Mouse (Mus musculus): Measurements from ENCODE around the gene Tmem80.

Gene Tmem80

DNA sequence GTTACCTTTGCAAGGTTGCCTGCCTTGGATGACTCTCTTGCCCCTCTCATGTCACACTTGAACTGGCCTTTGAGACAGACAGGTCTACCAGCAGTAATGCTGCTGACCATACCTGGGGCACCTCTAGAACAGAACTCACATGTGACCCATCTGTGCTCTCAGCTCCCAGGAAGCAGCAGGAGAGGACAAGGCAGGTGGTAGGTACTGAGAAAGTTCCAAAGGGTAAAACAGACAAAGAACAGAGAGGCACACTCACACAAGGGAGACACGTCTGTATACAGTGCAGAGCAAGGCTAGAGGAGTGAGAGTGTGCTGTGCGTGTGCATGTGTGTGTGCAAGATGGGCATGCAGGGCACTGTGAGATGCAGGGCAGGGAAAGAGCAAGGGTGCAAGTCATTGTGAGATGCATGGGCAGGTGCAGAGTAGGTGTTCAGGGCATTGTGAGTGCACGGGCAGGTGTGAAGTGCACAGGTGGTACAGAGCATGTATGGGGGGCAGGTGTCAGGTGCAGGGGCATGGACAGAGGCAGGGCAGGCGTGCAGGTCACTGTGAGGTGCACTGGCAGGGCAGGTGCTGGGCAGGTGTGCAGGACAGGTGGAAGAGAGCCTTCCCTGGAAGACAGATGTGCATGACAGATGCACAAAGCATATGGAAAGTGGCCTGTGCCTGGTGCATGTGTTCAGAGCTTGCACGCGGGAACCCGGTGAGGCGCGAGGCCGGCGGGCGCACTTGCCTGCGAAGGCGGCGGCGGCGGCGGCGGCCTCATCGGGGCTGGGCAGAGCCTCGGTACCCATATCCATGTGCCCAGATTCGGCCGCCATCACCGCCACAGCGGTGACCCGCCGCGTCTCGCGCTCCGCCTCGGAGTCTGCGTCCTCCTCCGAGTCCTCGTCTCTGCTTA, 743 bp upstream of the Tmem80 start:
- no peak for DNase-seq

DNA sequence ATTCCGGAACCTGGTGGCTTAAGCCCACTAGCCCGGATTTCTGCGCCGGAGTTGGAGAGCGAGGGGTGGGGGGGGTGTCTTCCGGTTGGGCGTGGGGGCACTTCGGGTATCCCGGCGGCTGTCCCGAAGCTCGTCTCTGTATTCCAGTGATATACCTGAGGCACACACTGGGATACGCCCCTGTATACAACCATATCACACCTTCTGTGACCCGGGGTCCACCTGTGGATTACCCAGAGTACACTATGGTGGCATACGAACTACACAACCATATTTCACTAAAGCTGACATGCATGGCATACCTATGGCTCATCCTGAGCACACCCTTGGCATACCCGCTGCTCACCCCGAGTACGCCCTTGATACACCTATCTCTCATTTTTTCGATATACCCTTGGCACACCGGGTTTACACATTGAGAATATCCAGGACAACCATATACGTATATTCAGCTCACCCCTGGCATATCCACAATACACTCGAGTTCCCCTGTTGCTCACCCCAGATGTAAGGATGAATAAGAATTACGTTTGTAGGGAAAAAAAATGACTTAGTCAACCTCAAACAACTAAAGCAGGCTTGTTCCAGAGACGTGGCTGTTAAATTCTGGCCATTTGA, 943 bp downstream of the Tmem80 start:
- DNase-seq: no peak

DNA sequence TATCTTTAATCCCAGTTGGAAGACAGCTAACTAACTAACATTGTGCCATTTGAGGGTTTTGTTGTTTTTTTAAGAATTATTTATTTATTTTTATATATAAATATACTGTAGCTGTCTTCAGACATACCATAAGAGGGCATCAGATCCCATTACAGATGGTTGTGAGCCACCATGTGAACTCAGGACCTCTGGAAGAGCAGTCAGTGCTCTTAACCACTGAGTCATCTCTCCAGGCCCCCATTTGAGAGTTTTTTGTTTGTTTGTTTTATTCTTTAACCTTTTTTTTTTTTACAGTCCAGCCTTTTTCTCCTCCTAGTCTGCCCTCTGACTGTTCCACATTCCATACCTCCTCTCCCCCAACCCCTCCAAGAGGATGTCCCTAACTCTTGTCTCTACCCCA, 3.2 kb downstream of the Tmem80 start:
- DNase-seq: no peak

DNA sequence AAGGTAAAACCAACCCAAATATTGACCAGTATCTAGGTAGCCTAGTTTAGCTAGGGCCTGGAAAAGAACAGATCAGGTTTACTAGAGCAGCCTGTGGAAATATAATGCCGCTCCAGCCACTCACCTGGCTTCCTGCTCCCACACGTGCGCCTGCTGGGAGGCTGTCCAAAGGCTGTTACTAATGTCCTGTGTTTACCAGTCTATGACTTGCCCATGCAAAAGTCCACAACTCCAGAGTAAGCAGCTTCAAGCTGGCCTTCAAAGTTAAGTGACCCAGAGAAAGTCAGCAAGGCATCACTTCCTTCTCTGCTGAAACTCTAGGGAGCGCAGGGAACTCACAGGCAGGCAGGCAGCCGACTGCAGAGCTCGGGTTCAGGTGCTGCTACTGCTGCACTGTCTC, 4.5 kb downstream of the Tmem80 start:
- DNase-seq: no peak

DNA sequence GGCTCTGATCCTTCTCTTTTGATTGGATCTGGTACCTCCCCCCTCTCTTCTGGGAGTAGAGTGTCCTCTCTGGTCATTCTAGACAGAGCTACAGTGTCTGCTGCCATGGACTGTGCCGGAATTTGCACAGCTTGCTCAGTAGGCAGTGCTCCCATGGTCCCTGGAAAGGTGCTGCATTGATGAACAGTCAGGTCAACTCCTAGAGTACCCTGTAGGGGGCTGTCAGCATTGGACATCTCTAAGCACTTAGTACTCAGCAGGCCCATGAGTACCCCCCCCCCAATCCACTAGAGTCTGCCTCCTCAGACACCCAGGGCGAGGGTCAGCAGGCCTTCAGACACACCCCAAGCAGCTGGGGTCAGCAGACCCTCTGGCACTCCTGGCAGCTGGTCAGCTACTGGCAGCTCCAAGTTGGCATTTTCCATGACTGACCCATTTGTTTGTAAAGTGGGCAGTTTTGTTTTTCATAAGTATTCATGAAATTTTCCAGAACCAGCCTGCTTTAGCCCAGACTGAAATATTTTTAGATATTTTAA, 7.6 kb downstream of the Tmem80 start:
- DNase-seq: peak in 1 of 2 experiments; percentile 45

DNA sequence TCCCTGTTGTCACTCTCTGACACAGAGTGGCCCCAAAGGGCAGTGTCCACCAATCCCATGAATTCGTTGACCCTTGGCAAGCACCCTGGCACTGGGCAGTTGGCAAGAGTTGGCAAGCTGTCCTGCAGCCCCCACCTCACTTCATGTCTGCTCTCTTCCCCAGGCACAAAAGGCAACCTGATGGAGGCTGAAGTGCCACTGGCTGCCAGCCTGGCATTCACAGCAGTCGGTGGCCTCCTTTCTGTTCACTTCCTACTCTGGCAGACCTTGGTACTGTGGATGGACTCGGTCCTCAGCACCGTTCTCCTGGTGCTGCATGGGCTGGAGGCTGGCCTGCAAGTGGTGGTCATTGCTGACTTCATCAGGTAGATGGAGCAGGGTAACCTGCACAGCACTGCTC, 8.1 kb downstream of the Tmem80 start:
- DNase-seq: peak; percentile 68 to 74

DNA sequence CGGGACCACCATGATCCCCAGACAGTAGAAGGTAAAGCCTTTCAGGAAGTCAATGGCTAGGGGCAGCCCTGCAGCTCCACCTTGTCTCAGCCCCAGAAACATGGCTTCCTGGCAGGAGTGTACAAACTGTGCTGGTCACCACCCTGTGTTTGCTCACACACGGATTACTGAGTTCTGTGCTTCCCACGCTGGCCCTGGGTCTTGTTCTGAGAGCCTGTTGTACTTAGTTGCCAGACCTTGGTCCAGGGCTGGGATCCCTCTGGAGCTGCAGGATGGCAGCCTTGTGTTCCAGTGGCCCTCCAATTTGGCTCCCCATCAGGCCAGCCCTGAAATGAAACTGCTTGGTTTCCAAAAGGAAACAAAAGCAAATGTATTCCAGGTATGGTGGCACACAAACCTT, 8.8 kb downstream of the Tmem80 start:
- no peak for DNase-seq

DNA sequence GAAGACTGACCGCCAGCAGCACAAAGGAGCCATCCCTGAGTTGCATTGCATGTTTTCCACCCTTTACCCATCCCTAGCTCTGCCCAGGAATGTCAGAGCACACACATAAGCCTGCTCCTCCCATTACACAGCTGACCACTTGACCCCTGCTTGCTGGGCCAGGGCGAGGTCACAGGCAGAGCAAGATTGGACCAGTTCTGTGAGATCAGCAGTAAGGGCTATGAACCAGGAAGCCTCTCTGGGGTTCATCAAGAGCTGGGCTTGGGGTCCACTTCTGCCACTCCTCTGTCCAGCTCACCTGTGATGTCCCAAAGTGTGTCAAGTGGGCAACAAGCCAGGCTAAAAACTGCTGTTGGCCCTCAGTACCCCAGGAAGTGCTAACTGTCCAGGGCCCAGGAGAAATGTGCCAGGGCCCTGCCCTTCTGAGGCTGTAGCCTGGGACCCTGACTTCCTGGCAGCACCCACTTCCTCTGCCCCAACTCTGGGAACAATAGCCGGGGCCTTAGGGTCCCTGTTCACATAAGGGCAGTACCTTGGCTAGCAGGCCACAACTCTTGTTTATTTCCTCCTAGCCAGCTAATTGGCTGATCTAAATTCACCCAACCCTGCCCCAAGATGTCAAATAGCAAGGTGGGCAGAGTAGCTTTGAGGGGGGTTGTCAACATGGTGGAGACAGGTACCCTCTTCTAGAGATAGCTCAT, 10.3 kb downstream of the Tmem80 start:
- no peak for DNase-seq

DNA sequence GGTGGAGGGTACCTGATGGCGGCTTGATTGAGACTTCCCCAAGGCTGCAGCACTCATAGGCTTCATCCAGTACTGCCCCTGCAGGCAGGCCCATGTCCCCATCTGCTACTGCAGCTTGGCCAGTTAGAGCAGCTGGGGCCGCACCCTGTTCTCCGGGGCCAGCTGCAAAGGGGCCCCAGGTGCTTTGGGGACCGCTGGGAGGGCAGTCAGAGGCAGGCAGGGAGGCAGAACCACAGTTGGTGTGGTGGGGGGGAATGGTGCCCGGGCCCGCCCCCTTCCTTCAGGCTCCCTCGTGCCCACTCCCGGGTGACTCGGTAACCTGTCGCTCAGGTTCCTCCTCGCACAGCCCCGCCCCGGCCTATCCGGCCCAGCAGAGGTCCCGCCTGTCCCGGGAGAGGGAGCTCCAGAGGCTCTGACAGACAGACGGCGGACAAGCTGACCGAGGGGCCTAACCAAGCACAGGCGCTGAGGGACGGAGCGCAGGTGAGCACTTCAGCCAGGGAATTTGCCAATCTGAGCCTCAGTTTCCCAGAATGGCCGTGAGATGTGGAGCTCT, 11.1 kb downstream of the Tmem80 start, which contains the start of gene Eps8l2:
Gene Eps8l2 (plus strand): TSS at position 305 of the 556 bp plus-strand sequence.
- DNase-seq: no peak

DNA sequence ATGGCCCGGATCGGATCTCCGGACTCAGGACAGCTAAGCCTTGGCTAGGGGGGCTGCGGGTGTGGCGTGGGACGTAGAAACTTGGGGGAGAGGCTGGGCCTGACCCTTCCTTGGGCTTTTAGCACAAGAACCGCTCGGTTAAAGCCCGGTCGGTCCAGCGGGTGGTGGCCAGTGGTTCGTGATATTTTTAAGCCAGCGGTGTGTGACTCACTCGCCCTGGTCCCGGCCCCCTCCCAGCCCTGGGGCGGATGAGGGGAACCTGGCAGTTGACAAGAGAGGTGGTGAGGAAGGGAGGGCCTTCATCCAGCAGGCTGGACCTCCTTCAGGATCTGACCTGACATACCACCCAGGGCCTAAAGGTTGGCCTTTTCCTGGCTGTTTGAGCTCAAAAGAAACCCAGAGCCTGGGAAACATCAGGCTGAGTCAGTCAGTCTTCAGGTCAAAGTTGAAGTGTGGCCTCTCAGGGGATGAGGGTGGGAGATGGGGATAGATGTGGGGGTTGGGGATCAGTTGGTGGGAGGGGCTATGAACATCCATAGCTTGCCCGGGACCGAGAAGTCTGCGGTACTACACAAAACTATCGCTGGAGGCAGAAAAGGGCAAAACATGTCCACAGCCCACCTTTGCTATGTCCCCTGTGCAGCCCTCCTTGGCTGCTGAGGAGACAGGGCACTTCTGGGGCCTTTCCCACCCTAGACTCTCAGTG, 11.8 kb downstream of the Tmem80 start:
- no peak for DNase-seq

DNA sequence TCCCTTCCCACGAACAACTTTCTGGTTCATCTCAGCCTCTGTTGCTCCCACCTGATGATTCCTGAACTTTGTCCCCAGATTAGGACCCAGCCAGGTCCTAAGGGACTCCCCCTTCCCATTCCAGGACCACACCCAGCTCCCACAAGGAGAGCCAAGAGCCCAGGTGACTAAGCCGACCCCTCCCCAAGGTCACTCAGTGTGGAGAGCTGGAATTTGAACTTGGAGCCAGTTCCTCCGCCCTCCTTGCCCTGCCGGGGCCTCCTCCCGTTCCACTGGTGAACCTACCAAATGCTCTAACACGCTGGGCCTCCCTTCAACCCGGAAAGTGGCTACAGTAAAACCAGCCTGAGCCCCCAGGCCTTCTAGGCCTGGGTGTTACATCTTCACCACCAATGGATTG, 12.5 kb downstream of the Tmem80 start:
- no peak for DNase-seq

DNA sequence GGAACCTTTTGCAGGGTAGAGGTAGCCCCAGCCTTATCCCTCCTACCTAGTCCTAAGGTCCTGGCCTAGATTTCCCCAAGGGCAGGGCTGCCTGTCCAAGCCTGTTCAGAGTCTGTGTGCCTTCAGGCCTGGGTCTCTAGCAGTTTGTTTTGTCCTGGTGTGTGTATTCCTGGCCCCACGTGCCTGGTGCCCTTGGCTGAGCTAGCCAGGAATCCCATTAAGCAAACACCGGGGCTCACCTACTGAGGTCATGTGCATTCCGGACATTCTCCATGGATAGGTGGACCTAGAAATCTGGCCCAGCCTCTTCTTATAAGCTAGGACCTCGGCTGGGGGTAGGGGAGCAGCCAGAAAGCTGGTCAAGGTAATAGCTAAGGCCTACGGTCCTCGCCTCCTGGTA, 12.9 kb downstream of the Tmem80 start:
- no peak for DNase-seq

DNA sequence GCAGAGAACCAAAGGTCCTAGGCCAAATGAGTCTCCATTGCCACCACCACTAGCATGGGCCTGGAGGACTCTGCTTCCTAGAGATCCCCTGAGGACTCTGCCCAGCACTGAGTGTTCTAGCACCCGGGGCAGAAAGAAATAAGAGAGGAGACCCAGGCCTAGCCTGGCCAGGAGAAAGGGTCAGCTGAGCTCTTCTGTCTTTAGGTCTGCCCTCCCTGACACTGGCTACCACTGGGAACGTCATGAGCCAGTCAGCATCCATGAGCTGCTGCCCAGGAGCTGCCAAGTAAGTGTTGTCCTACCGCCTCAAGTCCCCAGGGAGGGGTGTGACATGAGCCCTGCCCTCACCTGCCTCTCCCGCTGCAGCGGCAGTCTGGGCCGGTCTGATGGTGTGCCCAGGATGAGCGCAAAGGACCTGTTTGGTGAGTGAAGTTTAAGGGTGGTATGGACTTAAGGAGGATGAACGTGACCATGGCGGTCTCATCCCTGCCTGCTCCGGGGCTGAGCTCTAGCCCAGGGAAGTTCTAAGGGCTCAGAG, 14.2 kb downstream of the Tmem80 start:
- no peak for DNase-seq

DNA sequence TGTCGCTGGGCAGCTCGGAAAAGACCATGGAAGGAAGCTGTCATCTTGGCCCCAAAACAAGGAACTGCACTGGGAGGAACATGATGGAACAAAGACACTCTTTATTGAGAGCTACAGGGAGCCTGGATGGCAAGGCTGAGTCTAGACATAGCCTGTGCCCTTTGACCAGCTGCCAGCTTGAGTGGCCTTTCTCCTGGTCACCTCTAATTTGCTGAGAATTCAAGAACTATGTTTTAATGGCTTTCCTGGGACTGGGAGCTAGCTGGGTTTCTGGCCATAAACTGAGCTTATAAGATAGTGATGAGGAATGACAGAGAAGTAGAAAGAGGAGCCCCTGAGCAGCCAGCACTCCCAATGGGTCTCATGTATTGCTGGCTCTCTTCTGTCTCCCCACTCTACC, 15.7 kb downstream of the Tmem80 start:
- DNase-seq: no peak

DNA sequence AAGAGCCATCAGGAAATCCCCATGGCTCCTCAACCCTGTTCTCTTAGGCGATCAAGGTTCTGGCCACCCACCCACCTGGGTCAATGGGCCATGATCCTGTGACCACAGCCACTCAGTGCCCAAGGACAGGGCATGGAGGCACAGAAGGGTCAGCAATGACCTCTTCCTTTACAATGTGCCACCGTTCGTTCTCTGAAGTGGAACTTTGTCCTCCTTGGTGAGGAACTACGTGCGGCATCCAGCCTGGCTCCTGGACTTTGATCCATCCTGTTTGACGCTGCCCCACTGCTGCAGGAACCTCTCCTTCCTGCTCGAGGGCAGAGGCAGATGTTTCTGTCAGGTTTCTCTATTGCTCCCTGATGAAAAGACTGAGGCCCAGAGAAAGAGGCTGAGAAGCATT, 16.2 kb downstream of the Tmem80 start:
- DNase-seq: no peak

DNA sequence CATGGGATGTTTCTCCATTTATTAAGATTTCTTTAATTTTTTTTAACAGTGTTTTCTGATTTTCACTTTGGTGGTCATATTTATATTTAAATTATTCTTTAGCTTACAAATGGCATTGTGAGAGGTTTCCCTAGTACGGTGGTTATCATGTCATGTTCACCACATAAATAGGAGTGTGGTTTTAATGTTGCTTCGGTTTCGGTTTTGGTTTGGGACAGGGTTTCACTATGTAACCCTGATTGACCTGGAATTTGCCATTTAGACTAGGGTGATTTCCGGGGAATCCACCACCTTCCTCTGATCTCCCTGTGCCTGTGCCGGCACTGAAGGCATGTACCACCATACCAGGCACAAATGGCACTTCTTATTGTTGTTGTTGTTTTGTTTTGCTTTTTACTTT, 17.2 kb downstream of the Tmem80 start:
- DNase-seq: no peak

DNA sequence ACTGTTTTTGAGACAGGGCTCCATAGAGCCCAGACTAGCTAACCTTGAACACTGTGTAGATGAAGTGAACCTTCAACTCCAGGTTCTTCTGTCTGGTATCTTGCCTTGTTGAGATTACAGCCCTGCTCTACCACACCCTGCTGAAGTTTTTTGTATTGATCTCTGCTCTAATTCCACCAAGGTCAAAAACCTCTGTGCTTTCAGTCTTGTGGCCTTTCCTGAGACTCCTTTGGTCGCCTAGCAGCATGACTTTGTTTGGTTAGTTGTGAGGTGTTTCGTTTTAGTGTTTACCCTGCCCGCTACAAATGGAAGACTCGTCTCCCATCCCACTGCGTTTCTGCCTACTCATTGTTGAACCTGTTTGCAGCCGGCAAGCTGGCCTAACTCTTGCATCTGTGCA, 23.5 kb downstream of the Tmem80 start:
- DNase-seq: no peak

DNA sequence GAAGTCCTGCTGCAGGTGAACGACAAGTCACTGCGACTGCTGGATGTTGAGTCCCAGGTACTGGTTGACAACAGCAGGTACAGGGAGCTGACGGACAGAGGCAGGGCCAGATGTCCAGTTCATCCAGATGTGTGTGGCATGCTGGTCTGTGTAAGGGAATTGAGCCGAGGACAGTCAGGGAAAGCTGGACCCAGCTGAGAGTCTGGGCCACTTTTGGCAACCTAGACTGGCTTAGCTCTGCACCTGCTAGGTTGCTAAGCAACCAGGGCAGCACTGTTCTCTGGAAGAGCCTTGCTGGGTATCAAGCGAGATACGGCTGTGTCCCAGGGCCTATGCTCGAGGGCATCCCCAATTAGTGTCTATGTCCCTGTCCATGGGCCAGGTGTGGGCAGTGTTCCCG, 27.5 kb downstream of the Tmem80 start:
- DNase-seq: peak in 1 of 2 experiments; percentile 51

DNA sequence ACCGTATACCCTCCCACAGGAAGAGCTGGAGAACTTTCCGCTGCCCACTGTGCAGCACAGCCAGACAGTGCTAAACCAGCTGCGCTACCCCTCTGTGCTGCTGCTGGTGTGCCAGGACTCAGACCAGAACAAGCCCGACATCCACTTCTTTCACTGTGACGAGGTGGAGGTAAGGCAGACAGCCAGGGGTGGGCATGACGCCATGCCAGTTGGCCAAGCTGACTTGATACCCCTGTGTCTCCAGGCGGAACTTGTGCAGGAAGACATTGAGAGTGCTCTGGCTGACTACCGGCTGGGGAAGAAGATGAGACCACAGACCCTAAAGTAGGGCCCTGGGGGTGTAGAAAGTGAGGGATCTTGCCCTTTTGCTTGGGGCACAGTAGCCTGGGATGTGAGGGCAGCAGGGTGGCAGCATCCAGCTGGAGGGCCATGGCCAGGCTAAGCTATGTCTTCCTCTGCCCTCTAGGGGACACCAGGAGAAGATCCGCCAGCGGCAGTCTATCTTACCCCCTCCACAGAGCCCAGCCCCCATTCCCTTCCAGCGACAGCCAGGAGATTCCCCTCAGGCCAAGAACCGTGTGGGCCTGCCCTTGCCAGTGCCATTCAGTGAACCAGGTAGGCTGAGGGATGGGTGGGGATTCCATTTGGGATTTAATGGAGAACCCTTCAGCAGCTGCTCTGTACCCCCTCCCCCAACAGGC, 28.2 kb downstream of the Tmem80 start:
- DNase-seq: peak; percentile 42 to 62

DNA sequence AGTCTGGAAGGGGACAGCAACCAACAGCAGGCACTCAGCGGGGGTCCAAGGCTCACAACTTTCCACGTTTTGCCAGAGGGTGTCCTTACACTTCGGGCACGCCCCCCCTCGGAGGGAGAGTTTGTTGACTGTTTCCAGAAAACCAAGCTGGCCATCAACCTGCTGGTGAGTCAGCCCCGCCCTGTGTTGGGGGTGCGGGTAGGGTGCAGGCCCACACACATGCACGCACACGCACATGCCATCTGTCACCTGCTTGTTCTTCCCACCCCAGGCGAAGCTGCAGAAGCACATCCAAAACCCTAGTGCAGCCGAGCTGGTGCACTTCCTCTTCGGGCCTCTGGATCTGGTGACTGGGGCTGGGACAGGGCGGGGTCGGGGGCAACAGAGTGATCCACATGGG, 29.4 kb downstream of the Tmem80 start:
- DNase-seq: peak in 1 of 2 experiments; percentile 52

DNA sequence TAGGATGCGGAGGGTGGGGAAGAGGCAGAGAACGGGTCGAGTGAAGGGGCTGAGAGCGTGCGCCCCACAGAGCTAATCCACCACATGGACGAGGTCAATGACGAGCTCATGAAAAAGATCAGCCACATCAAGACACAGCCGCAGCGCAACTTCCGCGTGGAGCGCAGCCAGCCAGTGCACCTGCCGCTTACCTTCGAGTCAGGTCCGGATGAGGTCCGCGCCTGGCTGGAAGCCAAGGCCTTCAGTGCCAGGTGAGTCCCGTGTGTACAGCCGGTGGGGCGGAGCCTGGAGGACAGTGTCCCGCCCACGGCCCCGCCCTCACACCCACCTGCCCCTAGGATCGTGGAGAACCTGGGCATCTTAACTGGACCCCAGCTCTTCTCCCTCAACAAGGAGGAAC, 34.0 kb downstream of the Tmem80 start:
- peak; percentile 79 to 87 for DNase-seq
